Mouse (Mus musculus): ENCODE measurements around the gene Ubn2. TPM values are rescaled to one million over a fixed set of nuclear protein-coding genes. Genes with fewer than 3 reads are reported as not detected.

The Ubn2 gene
- total and polyA plus RNA-seq, 2 experiments from 2014 or later, result 4.8 to 16.5 TPM

- DNase-seq (ENCODE audit: low spot score), result peak; percentile 86
- H3K9ac ChIP-seq (replicated peaks; ENCODE audit: low read depth, low read length), result peak overlapping the region; percentile 79
- ATAC-seq (ENCODE audit: insufficient read depth, low read depth), result peak; percentile 61
- H3K9me3 ChIP-seq (replicated peaks; ENCODE audit: control insufficient read depth, low read length), result no peaks in the 10 kb centered on the region
- WGBS, result 4% methylated on average over 28 of the region's 28 CpGs
- H3K27ac ChIP-seq (ENCODE audit: low read depth), result peak overlapping the region; percentile 99
- no peak for TF ChIP-seq EP300 (IDR thresholded peaks at IDR 0.05; ENCODE audit: low read depth)
- no peak for TF ChIP-seq CTCF (IDR thresholded peaks at IDR 0.05; ENCODE audit: low read depth)
- no peaks in the 10 kb centered on the region for H3K27me3 ChIP-seq (ENCODE audit: control insufficient read depth, insufficient read depth, low read length)
- H3K4me1 ChIP-seq (ENCODE audit: control insufficient read depth, insufficient read depth), result peaks cover 14% of the 10 kb centered on the region
- peak overlapping the region; percentile 63 for H3K4me2 ChIP-seq (ENCODE audit: low read depth, low read length)
- peak overlapping the region; percentile 78 for H3K4me3 ChIP-seq (ENCODE audit: low read depth, low read length)
- H3K36me3 ChIP-seq (replicated peaks; ENCODE audit: control insufficient read depth, insufficient read depth, low read length), result 0 out of 2 replicates have a peak, but pooled peaks cover 5% of the 10 kb centered on the region
Observed at GRCm38 (mm10) chr6:38550250-38551061, 116.7 kb downstream of the Ubn2 start.

GRCm38 (mm10) chr6:38551062-38551988 lies 117.6 kb downstream of the Ubn2 start, which contains the start of gene Luc7l2:
Luc7l2 (plus strand) TSS chr6:38551334.
- Histone ChIP-seq H3K9me3 (replicated peaks; ENCODE audit: control insufficient read depth, low read length) (no peaks in the 10 kb centered on the region), H3K9ac (replicated peaks; ENCODE audit: low read depth, low read length) (peak within 1 kb of the TSS; percentile 85), H3K27me3 (ENCODE audit: control insufficient read depth, insufficient read depth, low read length) (no peaks in the 10 kb centered on the region), H3K4me2 (ENCODE audit: low read depth, low read length) (peak within 1 kb of the TSS; percentile 63), H3K36me3 (replicated peaks; ENCODE audit: control insufficient read depth, insufficient read depth, low read length) (0 out of 2 replicates have a peak, but pooled peaks cover 5% of the 10 kb centered on the region), H3K27ac (ENCODE audit: low read depth) (peak within 1 kb of the TSS; percentile 99), H3K4me1 (ENCODE audit: control insufficient read depth, insufficient read depth) (peaks cover 14% of the 10 kb centered on the region), H3K4me3 (ENCODE audit: low read depth, low read length) (peak within 1 kb of the TSS; percentile 78)
- DNase-seq (ENCODE audit: low spot score) (peak; percentile 97), ATAC-seq (ENCODE audit: insufficient read depth, low read depth) (peak; percentile 90)
- WGBS, result 0% methylated on average over 75 of the region's 98 CpGs
- TF ChIP-seq EP300 (IDR thresholded peaks at IDR 0.05; ENCODE audit: low read depth) (peak; percentile 96), CTCF (IDR thresholded peaks at IDR 0.05; ENCODE audit: low read depth) (no peak)

- Histone ChIP-seq H3K4me3 (ENCODE audit: low read depth, low read length) (peak overlapping the region; percentile 78), H3K36me3 (replicated peaks; ENCODE audit: control insufficient read depth, insufficient read depth, low read length) (0 out of 2 replicates have a peak, but pooled peaks cover 5% of the 10 kb centered on the region), H3K4me1 (ENCODE audit: control insufficient read depth, insufficient read depth) (peaks cover 14% of the 10 kb centered on the region), H3K27ac (ENCODE audit: low read depth) (peak overlapping the region; percentile 99), H3K4me2 (ENCODE audit: low read depth, low read length) (peak overlapping the region; percentile 56), H3K9me3 (replicated peaks; ENCODE audit: control insufficient read depth, low read length) (no peaks in the 10 kb centered on the region), H3K9ac (replicated peaks; ENCODE audit: low read depth, low read length) (peak overlapping the region; percentile 85), H3K27me3 (ENCODE audit: control insufficient read depth, insufficient read depth, low read length) (no peaks in the 10 kb centered on the region)
- DNase-seq (ENCODE audit: low spot score), result peak; percentile 98
- TF ChIP-seq CTCF (IDR thresholded peaks at IDR 0.05; ENCODE audit: low read depth) (no peak), EP300 (IDR thresholded peaks at IDR 0.05; ENCODE audit: low read depth) (0 out of 2 replicates have a peak, but pooled peaks have one; percentile 16)
- peak; percentile 86 for ATAC-seq (ENCODE audit: insufficient read depth, low read depth)
- WGBS, result under 1% methylated on average over 31 of the region's 32 CpGs
Observed at GRCm38 (mm10) chr6:38551989-38552635, 118.4 kb downstream of the Ubn2 start.

- H3K4me3 ChIP-seq (ENCODE audit: low read depth, low read length), result peak overlapping the region; percentile 78
- peaks cover 10% of the 10 kb centered on the region for H3K4me1 ChIP-seq (ENCODE audit: control insufficient read depth, insufficient read depth)
- no peak for TF ChIP-seq EP300 (IDR thresholded peaks at IDR 0.05; ENCODE audit: low read depth)
- TF ChIP-seq CTCF (IDR thresholded peaks at IDR 0.05; ENCODE audit: low read depth), result no peak
- no peak overlapping the region for H3K27ac ChIP-seq (ENCODE audit: low read depth)
- ATAC-seq (ENCODE audit: insufficient read depth, low read depth), result no peak
- H3K36me3 ChIP-seq (replicated peaks; ENCODE audit: control insufficient read depth, insufficient read depth, low read length), result 0 out of 2 replicates have a peak, but pooled peaks cover 5% of the 10 kb centered on the region
- DNase-seq (ENCODE audit: low spot score), result no peak
- 14% methylated on average over 5 of the region's 5 CpGs for WGBS
- peak overlapping the region; percentile 56 for H3K4me2 ChIP-seq (ENCODE audit: low read depth, low read length)
- peak overlapping the region; percentile 75 for H3K9ac ChIP-seq (replicated peaks; ENCODE audit: low read depth, low read length)
- no peaks in the 10 kb centered on the region for H3K9me3 ChIP-seq (replicated peaks; ENCODE audit: control insufficient read depth, low read length)
- no peaks in the 10 kb centered on the region for H3K27me3 ChIP-seq (ENCODE audit: control insufficient read depth, insufficient read depth, low read length)
Observed at GRCm38 (mm10) chr6:38552636-38553000, 118.9 kb downstream of the Ubn2 start.

Small RNA genes lying within 50 kb of the gene (microRNA-seq; reads per million reads assigned to microRNA genes)
- gene Mir7670, result not detected

Other genes with a start within 250 kb of the Ubn2 start
- 1.0 and 2.8 TPM in 2 replicates for gene D630045J12Rik, start 179.9 kb upstream of the Ubn2 start, total RNA-seq (2014; rRNA removed; ENCODE audit: low replicate concordance)
- gene D630045J12Rik, start 179.9 kb upstream of the Ubn2 start, polyA plus RNA-seq (2015; fragmentation: Nextera tagmentation; extraction: Ambion mirVana), result 0.29 and 0.38 TPM in 2 replicates
- 4.7 and 7.3 TPM in 2 replicates for gene Zc3hav1l, start 134.7 kb upstream of the Ubn2 start, total RNA-seq (2014; rRNA removed; ENCODE audit: low replicate concordance)
- gene Zc3hav1l, start 134.7 kb upstream of the Ubn2 start, polyA plus RNA-seq (2015; fragmentation: Nextera tagmentation; extraction: Ambion mirVana), result 2.2 TPM in 2 replicates
- gene Zc3hav1, start 79.3 kb upstream of the Ubn2 start, total RNA-seq (2014; rRNA removed; ENCODE audit: low replicate concordance), result 19.2 and 28.9 TPM in 2 replicates
- 8.2 and 9.1 TPM in 2 replicates for gene Zc3hav1, start 79.3 kb upstream of the Ubn2 start, polyA plus RNA-seq (2015; fragmentation: Nextera tagmentation; extraction: Ambion mirVana)
- 1.5 and 2.3 TPM in 2 replicates for gene Ttc26, start 52.5 kb upstream of the Ubn2 start, total RNA-seq (2014; rRNA removed; ENCODE audit: low replicate concordance)
- gene Ttc26, start 52.5 kb upstream of the Ubn2 start, polyA plus RNA-seq (2015; fragmentation: Nextera tagmentation; extraction: Ambion mirVana), result 1.00 and 1.0 TPM in 2 replicates
- 119 and 185 TPM in 2 replicates for gene Fmc1, start 99.6 kb downstream of the Ubn2 start, total RNA-seq (2014; rRNA removed; ENCODE audit: low replicate concordance)
- gene Fmc1, start 99.6 kb downstream of the Ubn2 start, polyA plus RNA-seq (2015; fragmentation: Nextera tagmentation; extraction: Ambion mirVana), result 453 and 460 TPM in 2 replicates
- 41.0 and 55.8 TPM in 2 replicates for gene Luc7l2, start 117.4 kb downstream of the Ubn2 start, total RNA-seq (2014; rRNA removed; ENCODE audit: low replicate concordance)
- 23.4 and 23.5 TPM in 2 replicates for gene Luc7l2, start 117.4 kb downstream of the Ubn2 start, polyA plus RNA-seq (2015; fragmentation: Nextera tagmentation; extraction: Ambion mirVana)
- 0.04 and 1.7 TPM in 2 replicates for gene Klrg2, start 203.3 kb downstream of the Ubn2 start, total RNA-seq (2014; rRNA removed; ENCODE audit: low replicate concordance)
- 0.20 and 0.25 TPM in 2 replicates for gene Klrg2, start 203.3 kb downstream of the Ubn2 start, polyA plus RNA-seq (2015; fragmentation: Nextera tagmentation; extraction: Ambion mirVana)
- gene Clec2l, start 229.1 kb downstream of the Ubn2 start, total RNA-seq (2014; rRNA removed; ENCODE audit: low replicate concordance), result 3.4 and 3.9 TPM in 2 replicates
- 1.0 and 1.2 TPM in 2 replicates for gene Clec2l, start 229.1 kb downstream of the Ubn2 start, polyA plus RNA-seq (2015; fragmentation: Nextera tagmentation; extraction: Ambion mirVana)